Mouse (Mus musculus) lung, postnatal 4 days (tissue): ENCODE measurements at regions not wholly inside any gene's neighbourhood (a gene's known extent, or its start where the extent isn't known, plus 50 kb on each side); places are given as distances from the start of the nearest gene placed in this dataset.

Source experiments
- DNase-seq, 2 experiments: peaks; one replicate each; pipeline ENCODE4 v3.0.0; 2021

DNA sequence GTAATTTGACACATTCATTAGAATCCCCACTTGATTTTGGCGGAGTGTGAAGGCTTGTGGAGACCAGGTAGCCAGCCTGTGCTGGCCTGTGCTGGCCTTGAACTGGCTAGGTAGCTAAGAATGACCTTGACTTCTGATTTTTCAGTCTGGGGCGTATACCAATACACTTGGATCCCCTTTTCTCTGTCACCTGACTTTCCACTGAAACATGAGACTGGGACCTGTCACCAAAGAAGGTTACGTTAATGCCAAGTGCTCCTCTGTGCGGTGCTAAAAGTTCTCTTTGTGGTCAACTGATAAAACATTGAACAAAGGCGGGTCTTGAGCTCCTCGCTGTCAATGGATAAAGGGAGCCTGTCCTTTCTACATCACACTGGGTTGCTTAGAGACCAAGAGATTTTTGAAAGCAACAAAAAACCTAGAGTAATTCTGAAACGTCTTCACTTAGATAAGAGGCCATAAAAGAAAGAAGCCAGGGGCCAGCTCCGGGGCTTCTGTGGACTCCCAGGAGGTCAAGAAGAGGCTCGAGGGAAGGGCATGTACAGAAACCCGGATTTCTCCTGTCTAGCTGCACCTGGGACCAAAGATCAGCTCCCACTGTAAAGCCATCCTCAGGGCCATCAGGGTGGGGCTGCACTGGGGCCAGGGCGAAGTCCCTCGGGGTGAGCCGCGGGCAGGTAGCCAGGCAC, 109.0 kb upstream of the Egln3 start:
- no peak for DNase-seq

DNA sequence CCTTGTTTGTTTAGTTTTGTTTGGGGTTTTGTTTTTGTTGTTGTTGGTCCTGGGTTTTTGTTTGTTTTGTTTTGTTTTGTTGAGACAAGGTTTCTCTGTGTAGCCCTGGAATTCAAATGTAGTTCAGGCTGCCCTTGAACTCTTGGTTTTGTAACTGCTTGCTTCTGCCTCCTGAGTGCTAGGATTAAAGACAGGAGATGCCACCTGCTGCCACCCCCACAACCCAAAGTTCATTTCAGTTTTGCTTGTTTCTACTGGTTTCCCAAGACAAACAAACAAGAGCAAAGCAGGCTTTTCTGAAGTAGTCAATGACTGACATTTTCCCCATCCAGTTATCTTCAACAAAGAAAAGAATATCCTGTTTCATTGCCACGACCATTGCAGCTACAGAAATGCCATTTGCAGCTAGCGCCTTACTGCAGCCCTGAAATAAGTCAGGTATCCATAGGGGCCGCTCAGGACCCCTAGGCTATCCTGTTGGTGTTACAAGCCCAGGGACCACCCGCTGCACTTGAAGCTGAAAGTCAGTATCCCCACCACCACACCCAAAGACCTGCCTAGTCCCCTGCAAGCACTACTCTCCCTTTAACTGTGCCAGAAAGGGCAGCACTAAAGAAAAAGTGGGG, 108.3 kb upstream of the Egln3 start:
- DNase-seq, result no peak

DNA sequence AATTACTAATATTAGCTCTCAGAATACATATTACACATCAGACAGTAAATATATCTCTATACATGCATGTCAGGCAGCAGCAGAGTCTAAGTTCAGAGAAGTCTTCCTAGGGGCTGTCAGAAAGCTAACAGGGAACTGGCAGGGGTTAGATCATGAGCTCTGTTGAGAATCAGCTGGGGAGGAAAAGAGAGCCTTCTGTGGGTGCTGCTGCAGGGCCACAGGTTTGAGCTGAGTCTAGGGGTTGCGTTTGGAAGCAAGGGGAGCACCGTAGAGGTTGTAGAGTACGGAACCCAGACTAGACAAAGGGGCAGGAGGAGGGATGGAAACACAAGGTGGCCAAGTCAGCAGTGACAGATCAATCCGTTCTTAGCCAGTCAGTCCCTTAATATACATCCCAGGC, 106.2 kb upstream of the Egln3 start:
- DNase-seq, result no peak

DNA sequence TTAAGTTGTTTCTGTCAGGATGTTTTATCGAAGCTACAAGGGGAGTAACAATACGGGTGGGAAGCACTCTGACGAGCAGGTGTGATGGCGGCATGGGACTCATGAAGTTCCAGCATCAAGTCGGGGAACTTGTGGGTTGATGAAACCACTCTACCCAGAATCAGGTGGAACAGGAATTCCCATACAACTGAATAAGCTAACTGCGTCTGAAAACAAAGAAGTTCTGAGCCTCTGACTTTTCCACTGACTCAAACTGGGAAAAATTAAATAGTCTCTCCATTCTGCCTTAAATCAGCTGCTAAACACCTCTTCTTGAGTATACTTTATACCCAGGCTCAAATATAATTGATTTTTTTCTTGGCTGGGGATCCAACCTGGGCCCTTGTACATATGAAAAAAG, 105.6 kb upstream of the Egln3 start:
- DNase-seq, result no peak

DNA sequence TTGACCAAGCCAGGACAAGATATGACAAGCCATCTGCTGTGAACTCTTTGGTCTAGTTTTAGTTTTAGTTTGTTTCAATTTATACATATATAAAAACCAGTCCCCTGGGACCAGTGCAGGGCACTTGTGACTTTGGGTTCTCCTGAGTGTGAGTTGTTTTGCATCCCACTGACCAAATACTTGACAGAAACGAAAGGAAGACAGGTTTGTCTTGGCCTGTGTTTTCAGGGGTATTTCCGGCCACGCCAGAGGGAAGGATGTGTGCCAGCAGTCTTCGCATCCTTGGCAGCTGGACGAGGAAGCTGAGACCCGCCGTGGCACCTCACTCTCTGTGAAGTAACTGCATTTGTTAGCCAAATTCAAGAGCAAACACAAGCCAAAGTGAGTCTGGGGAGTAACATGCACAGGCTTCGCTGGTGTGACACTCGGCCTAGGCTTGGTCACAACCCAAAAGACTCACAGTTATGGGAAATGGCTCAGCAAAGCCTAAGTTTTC, 101.5 kb upstream of the Egln3 start:
- DNase-seq, result no peak

DNA sequence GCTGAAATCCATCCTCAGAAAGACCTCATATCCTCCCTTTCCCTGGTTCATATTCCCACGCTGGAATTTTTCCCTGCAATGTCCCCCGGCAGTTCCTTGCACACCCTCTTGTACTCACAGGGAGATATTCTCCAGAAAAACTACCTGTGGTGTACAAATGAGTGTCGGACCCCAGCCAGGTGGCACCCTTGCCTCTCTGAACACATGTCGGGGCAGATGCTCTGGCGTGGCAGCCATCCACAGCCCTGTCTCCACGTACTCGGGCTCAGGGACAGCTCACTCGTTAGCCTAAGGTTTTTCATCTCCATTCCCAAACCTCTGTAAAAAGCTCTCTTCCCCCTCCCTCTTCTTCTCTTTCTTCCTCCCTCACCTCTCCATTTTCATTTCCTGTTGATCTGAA, 100.1 kb upstream of the Egln3 start:
- no peak for DNase-seq

DNA sequence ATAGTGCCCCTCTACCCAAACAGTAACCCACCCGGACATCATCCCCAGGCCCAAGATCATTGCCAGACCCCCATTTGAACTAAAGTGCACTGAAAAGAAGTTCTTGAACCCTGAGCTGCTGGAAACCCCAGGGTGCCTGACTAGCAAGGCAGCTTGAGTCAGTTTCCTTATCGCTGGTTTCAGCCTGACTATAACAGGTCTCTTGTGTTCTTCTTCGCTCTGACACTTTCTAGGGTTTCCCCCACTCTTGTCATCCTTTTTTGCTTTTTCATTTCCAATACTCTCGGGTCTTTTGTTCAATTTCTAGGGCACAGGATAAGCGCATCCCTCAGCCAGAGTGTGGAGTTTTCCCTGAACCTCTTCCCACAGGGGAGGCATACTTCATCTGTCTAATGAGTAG, 95.8 kb upstream of the Egln3 start:
- DNase-seq, result no peak

DNA sequence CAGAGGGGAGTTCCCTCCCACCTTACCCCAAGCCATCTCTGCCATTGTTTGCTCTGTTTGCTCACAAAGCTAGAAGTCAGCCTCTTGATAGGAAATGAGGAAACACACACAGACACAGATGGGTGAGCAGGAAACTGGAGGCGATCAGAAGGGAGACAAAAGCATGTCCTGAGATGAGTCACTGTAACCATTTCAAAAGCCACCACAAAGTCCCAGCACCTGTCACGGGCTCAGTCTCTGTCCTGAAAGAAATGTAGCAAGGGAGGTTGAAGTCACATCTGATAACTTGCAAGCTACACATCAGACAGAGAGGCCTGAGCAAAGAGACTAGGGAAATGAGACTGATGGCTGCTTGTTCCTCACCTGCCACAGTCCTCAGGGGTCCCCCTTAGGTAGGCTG, 89.6 kb upstream of the Egln3 start:
- DNase-seq, result no peak

DNA sequence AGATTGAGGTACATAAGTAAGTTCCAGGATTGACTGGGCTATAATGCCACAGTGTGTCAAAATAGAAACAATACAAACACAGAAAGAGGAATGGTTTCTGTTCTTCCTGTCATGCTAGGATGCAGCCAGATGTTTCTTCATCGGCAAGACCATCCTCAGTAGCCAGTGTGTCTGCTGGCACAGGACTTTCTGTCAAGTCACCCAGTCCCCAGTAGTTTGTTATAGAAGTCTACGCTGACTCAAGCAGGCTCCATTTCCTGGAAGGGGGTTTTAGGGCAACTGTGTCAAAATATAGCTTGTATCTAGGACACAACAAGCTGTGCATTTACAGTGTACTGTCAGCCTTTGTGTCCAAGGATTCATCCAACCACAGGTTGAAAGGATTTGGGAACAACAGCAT, 86.7 kb upstream of the Egln3 start:
- DNase-seq, result no peak

DNA sequence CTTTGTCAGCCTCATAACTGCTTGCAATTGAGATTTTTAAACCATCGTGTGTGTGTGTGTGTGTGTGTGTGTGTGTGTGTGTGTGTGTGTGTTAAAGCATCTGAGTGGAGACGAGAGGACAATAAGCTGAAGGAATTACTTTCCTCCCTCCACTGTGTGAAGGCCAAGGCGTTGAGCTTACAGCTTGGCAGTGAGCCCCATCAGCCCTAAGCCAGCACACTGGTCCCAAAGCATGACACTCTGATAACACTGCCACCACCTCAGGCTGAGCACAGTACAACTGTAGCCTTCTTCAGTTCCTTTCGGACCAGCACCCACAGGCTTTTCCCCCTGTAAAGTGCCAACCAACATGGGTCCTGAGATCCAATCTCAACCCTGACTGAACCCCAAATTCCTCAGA, 85.1 kb upstream of the Egln3 start:
- no peak for DNase-seq

DNA sequence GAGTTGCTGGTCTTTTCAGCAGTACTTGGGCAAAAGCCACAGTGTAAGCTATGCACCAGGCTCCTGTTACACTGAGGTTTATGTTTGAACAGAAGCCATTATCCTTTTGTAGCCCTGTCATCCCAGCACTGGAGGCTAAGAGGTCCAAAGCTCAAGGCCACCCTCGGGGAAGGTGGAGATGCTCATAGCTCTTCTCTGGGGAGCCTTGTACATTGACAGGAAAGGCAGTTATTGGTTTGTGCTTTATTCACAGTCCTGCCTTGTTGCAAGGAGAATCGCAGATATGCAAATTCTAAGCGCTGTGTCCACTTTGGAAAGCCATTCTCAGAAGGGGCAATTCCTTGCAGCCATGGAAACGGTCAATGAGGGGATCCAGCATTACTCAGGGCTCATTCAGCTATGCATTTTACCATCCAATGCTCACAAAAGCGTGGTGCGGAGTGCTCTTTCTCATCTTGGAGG, 84.4 kb upstream of the Egln3 start:
- DNase-seq, result no peak

DNA sequence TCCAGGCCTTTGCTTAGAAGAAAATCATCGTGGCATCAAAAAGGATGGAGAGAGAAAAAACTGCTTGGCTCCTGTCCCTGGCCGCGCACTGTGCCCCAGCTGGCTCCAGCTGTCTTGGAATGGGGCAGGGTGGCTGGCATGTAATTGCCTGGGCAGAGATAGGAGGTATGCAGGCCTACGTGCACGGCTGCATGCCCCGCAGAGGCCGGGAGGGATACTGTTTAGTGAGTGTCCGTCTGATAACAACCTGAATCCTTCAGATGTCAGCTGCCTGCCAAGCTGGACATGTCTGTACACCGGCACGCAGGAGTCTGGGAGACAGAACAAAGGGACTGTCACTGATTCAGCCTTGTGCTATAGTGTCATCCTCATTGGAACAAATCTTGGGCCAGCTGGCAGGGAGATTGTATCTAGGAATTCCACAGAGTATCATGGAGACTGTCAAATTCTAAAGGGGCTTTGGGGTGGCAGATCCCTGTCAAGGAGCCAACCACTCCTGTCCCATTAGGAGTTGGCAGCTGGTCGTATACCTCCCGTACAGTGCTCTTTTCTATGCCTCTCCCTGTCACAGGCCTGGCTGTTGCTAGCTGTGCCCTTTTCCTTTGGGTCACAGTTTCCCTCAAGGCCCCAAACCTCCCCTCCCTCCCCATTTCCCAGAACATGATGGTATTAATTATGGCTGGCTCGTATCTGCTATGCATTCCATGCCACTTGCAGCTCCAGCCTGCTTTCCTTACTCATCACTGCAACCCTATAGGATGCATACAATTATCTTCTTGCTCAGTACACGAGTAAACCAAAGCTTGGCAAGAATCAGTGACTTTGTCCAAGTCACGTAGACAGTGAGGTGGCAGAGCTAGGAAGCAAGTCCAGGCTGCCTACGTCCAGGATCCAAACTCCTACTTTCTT, 83.5 kb upstream of the Egln3 start:
- DNase-seq, result peak; percentile 31 to 73

DNA sequence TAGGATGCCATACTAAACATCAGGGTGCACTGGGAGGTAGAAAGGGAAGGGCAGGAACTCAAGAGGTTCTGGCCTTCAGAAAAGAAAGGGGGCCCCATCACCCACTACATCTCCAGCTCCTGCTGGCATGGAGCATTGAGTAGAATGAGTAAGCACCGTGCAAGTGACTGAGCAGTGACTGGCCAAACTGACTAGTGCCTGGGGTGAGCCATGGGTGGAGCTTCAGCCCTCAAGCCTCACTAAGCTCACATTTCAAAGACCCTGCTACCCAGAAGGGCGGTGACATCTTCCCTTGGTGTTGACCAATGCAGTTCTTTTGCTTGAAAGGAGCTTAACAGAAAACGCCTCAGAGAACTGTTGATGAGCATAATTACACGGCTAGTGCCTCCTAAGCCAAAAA, 80.0 kb upstream of the Egln3 start:
- DNase-seq, result no peak

DNA sequence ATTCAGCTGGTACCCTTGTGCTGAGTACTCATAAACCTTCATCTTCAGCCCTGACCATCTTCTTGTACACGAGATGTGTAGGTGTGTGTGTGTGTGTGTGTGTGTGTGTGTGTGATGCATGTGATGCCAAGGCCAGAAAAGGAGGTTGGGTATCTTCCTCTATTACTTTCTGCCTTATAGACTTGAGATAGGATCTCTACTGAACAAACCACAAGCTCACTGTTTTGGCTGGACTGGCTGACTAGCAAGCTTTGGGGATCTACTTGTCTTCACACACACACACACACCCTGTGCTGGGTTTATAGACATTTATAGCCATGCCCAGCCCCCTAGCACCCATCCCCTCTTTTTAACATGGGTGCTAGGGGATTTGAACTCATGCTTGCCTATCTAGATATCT, 79.4 kb upstream of the Egln3 start:
- DNase-seq, result no peak

DNA sequence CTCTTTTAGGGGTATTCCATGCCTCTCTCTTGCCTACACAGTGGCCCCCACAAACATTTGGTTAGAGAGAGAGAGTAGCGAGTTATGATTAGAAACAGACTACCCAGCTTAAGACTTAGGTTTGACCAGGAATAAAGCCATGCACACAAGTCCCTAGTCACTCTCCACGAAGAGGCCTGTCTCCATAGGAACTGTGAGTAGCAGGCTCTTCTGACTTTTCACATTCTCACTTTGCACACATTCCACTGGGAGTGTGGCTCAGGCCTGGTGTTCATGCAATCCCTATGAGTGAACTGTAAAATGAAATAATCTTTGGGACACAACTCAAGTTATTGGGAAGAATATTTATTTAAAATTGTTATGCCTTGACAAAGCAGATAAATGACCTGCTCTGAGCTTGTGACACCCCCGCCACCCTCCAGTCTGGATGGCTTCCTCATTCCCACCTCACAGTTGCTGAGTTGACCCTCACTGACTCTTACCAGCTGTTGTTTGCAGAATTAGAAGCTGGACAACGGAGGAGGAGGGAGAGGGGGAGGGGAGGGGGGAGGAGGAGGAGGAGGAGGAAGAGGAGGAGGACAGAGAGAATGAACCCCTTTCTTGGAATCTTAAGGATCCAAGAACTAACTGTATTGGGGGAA, 78.7 kb upstream of the Egln3 start:
- DNase-seq, result peak in 1 of 2 experiments; percentile 43

DNA sequence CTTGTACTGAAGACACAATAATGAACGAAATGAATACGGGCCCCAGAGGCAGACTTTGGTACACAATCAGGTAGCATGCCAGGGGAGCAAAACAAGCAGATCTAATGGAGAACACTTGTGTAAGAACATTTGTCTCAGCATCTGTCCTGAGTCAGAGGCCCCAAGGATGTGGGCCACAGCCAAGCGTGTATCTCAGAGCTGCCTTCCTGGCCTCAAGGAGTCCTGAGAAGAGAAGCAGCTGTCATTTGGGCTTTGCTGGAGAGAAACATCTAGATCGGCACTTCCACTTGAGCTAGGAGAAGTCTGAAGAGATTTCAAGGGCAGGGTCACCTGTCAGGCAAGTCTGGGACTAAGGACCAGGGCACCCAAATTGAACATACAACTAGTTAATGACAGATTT, 76.8 kb upstream of the Egln3 start:
- DNase-seq, result peak in 1 of 2 experiments; percentile 65

DNA sequence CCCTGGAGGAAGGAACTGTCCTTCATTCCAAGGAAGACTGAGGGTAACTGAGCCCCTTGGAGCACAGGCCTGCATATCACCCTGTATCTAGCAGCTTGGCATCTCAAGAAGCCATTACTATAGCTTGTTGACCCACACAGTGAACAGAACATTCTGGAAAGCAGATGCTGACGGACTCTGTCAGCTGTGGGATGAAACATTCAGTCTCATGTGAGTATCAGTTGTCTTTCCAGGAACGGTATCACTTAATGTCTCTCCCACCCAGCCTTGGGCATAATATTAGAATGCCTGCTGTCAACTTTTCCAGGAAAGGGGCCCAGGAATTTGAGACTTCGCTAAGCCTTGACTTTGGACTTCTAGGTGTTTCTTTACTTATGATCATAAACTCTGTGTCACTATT, 76.3 kb upstream of the Egln3 start:
- DNase-seq, result no peak

DNA sequence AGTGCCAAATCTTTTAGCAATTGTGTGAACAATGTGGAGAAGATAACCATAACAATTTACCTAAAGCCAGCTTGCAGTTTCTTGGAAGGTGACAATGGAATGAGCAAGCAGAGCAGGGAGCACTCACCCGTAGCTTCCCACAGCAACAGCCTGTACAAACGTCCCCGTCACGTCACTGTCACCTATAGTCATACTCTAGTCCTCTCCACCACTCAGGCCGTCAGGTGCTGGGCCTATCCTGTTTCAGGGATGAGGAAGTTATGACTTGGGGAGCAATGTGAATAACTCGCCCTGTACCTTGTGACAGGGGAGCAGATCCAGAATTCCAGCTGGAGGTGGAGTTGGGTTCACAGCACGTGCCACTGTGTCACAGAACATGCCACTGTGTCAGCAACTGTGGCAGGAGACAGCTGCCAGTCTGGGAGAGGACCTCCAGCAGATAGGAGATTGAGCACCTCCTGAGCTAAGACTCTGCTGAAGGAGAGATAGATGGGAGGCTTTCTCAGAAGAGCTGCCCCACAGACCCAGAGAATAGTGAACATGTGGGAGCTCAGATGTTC, 73.4 kb upstream of the Egln3 start:
- no peak for DNase-seq

DNA sequence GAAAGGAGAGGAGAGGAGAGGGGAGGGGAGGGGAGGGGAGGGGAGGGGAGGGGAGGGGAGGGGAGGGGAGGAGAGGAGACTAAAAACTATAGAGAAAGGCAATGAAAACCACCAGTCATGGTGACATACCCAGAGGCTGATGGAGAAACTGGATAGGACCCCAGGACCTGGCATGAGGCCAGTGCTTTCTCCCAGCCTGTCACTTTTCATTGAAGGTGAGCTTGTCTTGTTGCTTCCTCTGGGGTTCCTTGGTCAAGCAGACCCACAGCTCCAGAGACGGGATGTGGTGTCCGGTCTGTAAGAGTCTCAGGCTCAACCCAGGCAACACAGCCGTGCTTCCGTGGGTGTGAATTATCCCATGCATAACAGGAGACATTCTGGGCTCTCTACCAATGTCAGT, 69.8 kb upstream of the Egln3 start:
- DNase-seq, result no peak

DNA sequence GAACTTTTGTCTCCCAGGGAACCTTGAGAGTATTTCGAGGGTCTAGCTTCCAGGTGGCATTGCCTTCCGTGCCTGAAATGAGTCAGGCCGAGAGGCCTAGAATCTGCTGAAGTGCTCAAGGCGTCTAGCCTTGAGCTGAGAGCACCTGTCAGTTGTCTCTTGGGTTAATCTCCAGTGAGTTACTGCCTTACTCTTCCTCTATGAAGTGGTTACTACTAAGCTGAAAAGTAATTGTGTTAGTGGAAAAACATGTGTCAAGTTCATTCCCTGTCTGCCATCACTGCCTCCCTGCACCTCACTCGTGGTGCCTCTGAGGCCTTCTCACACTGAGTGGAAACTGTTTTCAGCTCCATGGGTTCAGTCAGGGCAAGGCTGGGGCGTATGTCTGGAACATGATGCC, 69.0 kb upstream of the Egln3 start:
- DNase-seq, result no peak

DNA sequence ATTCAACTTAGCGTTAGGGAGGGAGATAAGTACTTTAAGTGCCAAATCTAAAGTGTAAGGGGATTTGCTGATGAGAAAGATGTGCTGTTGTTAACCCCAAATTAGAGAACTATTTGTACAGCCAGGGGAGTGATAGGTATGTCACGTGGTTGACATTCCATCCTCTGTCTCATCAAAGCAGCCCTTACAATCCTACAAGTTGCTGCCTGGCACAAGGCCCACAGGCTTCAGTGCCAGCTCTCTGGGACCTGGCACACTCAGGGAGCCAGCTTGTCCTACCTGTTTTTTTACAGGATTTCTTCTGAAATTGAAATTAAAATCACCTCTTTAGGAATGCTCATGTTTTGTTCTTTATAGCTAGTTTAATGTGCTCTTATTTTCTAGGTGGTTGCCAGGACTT, 68.6 kb upstream of the Egln3 start:
- no peak for DNase-seq

DNA sequence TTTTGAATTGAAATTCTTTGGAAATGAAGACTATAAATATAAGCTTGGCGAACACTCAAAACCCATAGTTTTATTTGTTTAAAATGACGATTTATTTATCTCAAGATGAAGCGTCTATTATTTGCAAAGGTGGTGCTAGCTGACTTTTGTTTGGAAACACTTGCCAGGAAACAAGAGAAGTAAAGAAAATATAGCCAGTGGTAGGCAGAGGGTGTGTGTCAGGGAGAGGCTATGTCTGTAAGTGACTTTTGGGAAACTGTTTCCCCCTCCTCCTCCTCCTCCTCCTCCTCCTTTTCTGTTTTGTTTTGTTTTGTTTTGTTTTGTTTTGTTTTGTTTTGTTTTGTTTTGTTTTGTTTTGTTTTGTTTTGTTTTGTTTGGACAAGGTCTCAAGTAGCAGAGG, 62.2 kb upstream of the Egln3 start:
- no peak for DNase-seq
